Mouse (Mus musculus): Measurements from ENCODE around the gene Ndrg4. TPM values are rescaled to one million over a fixed set of nuclear protein-coding genes. Genes with fewer than 3 reads are reported as not detected.

Ndrg4 gene
- polyA plus RNA-seq, 1 experiment from 2014 or later: 0.48 TPM

- H3K4me1 ChIP-seq (ENCODE audit: insufficient read depth): no peaks in the 10 kb centered on the region
- H3K4me2 ChIP-seq (ENCODE audit: low read depth, low read length): no peak overlapping the region
- no peaks in the 10 kb centered on the region for H3K27me3 ChIP-seq (ENCODE audit: insufficient read depth, low read length)
- ATAC-seq (no peak), DNase-seq (no peak)
- WGBS (ENCODE audit: insufficient replicate concordance): 63% methylated on average over 4 of the region's 4 CpGs
- peaks cover 91% of the 10 kb centered on the region for H3K36me3 ChIP-seq (replicated peaks; ENCODE audit: insufficient read depth, low read length)
- TF ChIP-seq CTCF (IDR thresholded peaks at IDR 0.05; ENCODE audit: low read depth) (no peak), EP300 (IDR thresholded peaks at IDR 0.05; ENCODE audit: low read depth) (no peak)
- no peaks in the 10 kb centered on the region for H3K9me3 ChIP-seq (ENCODE audit: low read length)
- no peak overlapping the region for H3K4me3 ChIP-seq (ENCODE audit: low read depth, low read length)
- no peak overlapping the region for H3K27ac ChIP-seq (ENCODE audit: low read depth)
- H3K9ac ChIP-seq (replicated peaks): no peak overlapping the region
Observed at GRCm38 (mm10) chr8:95727625-95728024, 50.8 kb downstream of the Ndrg4 start.

- no peak overlapping the region for H3K4me2 ChIP-seq (ENCODE audit: low read depth, low read length)
- peaks cover 90% of the 10 kb centered on the region for H3K36me3 ChIP-seq (replicated peaks; ENCODE audit: insufficient read depth, low read length)
- H3K4me3 ChIP-seq (ENCODE audit: low read depth, low read length): no peak overlapping the region
- no peak for DNase-seq
- 78% methylated on average over 7 of the region's 7 CpGs for WGBS (ENCODE audit: insufficient replicate concordance)
- H3K9ac ChIP-seq (replicated peaks): no peak overlapping the region
- no peak for ATAC-seq
- H3K9me3 ChIP-seq (ENCODE audit: low read length): no peaks in the 10 kb centered on the region
- no peaks in the 10 kb centered on the region for H3K4me1 ChIP-seq (ENCODE audit: insufficient read depth)
- no peaks in the 10 kb centered on the region for H3K27me3 ChIP-seq (ENCODE audit: insufficient read depth, low read length)
- no peak overlapping the region for H3K27ac ChIP-seq (ENCODE audit: low read depth)
- TF ChIP-seq CTCF (IDR thresholded peaks at IDR 0.05; ENCODE audit: low read depth): peak; percentile 34
- no peak for TF ChIP-seq EP300 (IDR thresholded peaks at IDR 0.05; ENCODE audit: low read depth)
Observed at GRCm38 (mm10) chr8:95738596-95738995, 61.8 kb downstream of the Ndrg4 start.

GRCm38 (mm10) chr8:95741732-95742131, 65.0 kb downstream of the Ndrg4 start:
- no peaks in the 10 kb centered on the region for H3K27me3 ChIP-seq (ENCODE audit: insufficient read depth, low read length)
- WGBS (ENCODE audit: insufficient replicate concordance): 88% methylated on average over 7 of the region's 7 CpGs
- DNase-seq (no peak), ATAC-seq (no peak)
- H3K36me3 ChIP-seq (replicated peaks; ENCODE audit: insufficient read depth, low read length): peaks cover 96% of the 10 kb centered on the region
- H3K4me2 ChIP-seq (ENCODE audit: low read depth, low read length): no peak overlapping the region
- H3K9me3 ChIP-seq (ENCODE audit: low read length): no peaks in the 10 kb centered on the region
- H3K9ac ChIP-seq (replicated peaks): no peak overlapping the region
- H3K4me1 ChIP-seq (ENCODE audit: insufficient read depth): no peaks in the 10 kb centered on the region
- no peak overlapping the region for H3K27ac ChIP-seq (ENCODE audit: low read depth)
- TF ChIP-seq CTCF (IDR thresholded peaks at IDR 0.05; ENCODE audit: low read depth) (no peak), EP300 (IDR thresholded peaks at IDR 0.05; ENCODE audit: low read depth) (no peak)
- H3K4me3 ChIP-seq (ENCODE audit: low read depth, low read length): no peak overlapping the region

GRCm38 (mm10) chr8:95748028-95748427, 71.2 kb downstream of the Ndrg4 start:
- H3K9me3 ChIP-seq (ENCODE audit: low read length): no peaks in the 10 kb centered on the region
- H3K4me2 ChIP-seq (ENCODE audit: low read depth, low read length): no peak overlapping the region
- no peak overlapping the region for H3K4me3 ChIP-seq (ENCODE audit: low read depth, low read length)
- ATAC-seq (no peak), DNase-seq (no peak)
- no peak overlapping the region for H3K27ac ChIP-seq (ENCODE audit: low read depth)
- H3K9ac ChIP-seq (replicated peaks): no peak overlapping the region
- no peaks in the 10 kb centered on the region for H3K4me1 ChIP-seq (ENCODE audit: insufficient read depth)
- 86% methylated on average over 4 of the region's 4 CpGs for WGBS (ENCODE audit: insufficient replicate concordance)
- no peaks in the 10 kb centered on the region for H3K27me3 ChIP-seq (ENCODE audit: insufficient read depth, low read length)
- peaks cover 87% of the 10 kb centered on the region for H3K36me3 ChIP-seq (replicated peaks; ENCODE audit: insufficient read depth, low read length)
- no peak for TF ChIP-seq CTCF (IDR thresholded peaks at IDR 0.05; ENCODE audit: low read depth)
- TF ChIP-seq EP300 (IDR thresholded peaks at IDR 0.05; ENCODE audit: low read depth): no peak

DNA sequence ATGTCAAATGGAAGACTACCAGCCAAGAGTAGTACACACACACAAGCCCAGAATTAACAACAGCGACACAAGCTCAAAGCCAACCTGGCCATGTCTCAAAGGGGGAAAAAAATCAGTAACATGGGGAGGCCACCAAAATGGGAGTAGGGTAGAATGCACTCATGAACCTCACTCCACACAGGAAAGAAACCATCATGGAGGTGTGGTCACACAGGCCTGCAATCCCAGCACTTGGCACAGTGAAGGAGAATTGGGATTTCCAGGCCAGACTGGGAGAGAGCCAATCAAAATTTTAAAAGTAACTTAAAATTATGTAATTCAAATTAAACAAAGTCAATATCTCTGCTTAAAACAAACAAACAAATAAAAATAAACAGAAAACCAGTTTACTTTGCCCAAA, 75.1 kb downstream of the Ndrg4 start:
- DNase-seq: no peak
- H3K4me2 ChIP-seq (ENCODE audit: low read depth, low read length): no peak overlapping the region
- no peak for TF ChIP-seq CTCF (IDR thresholded peaks at IDR 0.05; ENCODE audit: low read depth)
- TF ChIP-seq EP300 (IDR thresholded peaks at IDR 0.05; ENCODE audit: low read depth): no peak
- ATAC-seq: no peak
- H3K36me3 ChIP-seq (replicated peaks; ENCODE audit: insufficient read depth, low read length): peaks cover 85% of the 10 kb centered on the region
- H3K9ac ChIP-seq (replicated peaks): no peak overlapping the region
- no peak overlapping the region for H3K27ac ChIP-seq (ENCODE audit: low read depth)
- H3K27me3 ChIP-seq (ENCODE audit: insufficient read depth, low read length): no peaks in the 10 kb centered on the region
- no peaks in the 10 kb centered on the region for H3K4me1 ChIP-seq (ENCODE audit: insufficient read depth)
- 100% methylated on average over 1 of the region's 1 CpGs for WGBS (ENCODE audit: insufficient replicate concordance)
- no peaks in the 10 kb centered on the region for H3K9me3 ChIP-seq (ENCODE audit: low read length)
- no peak overlapping the region for H3K4me3 ChIP-seq (ENCODE audit: low read depth, low read length)

DNA sequence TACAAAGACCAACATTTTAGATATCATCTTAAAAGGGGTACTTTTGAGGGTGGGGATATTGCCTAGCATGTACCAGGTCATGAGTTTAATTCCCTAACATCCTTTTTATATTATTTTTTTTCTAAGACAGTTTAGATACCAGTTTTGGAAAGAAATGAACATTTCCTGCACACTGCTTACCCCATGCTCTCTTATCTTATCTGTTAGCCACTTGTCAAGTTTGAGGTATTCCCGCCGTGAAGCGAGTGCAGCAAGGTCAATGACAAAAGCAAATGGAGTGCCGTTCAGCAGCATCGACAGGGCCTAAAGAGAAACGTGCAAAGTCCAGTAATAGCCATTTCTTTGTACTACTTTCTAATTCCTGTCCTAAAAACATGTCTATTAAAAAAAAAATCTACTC, 83.5 kb downstream of the Ndrg4 start:
- H3K9ac ChIP-seq (replicated peaks): no peak overlapping the region
- no peak overlapping the region for H3K4me2 ChIP-seq (ENCODE audit: low read depth, low read length)
- no peak overlapping the region for H3K4me3 ChIP-seq (ENCODE audit: low read depth, low read length)
- DNase-seq (no peak), ATAC-seq (no peak)
- H3K27ac ChIP-seq (ENCODE audit: low read depth): no peak overlapping the region
- no peaks in the 10 kb centered on the region for H3K27me3 ChIP-seq (ENCODE audit: insufficient read depth, low read length)
- peaks cover 87% of the 10 kb centered on the region for H3K36me3 ChIP-seq (replicated peaks; ENCODE audit: insufficient read depth, low read length)
- 14% methylated on average over 6 of the region's 6 CpGs for WGBS (ENCODE audit: insufficient replicate concordance)
- H3K9me3 ChIP-seq (ENCODE audit: low read length): no peaks in the 10 kb centered on the region
- TF ChIP-seq CTCF (IDR thresholded peaks at IDR 0.05; ENCODE audit: low read depth) (no peak), EP300 (IDR thresholded peaks at IDR 0.05; ENCODE audit: low read depth) (no peak)
- no peaks in the 10 kb centered on the region for H3K4me1 ChIP-seq (ENCODE audit: insufficient read depth)

DNA sequence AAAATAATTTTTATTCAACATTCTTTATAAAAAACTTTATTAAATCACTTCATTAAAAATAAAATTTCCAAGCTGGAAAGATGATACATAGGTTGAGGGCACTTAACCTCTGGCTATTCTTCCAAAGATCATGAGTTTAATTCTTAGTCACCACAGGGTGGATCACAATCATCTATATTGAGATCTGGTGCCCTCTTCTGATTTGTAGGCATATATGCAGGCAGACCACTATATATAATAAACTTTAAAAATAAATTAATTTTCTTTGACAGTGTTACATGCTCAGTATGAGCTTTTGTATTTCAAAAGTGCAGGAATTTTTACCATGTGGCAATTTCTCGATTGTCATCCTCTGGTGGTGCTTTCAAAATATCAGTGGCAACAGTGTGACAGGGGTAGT, 87.4 kb downstream of the Ndrg4 start:
- Histone ChIP-seq H3K4me1 (ENCODE audit: insufficient read depth) (no peaks in the 10 kb centered on the region), H3K27me3 (ENCODE audit: insufficient read depth, low read length) (no peaks in the 10 kb centered on the region), H3K27ac (ENCODE audit: low read depth) (no peak overlapping the region), H3K9me3 (ENCODE audit: low read length) (no peaks in the 10 kb centered on the region), H3K9ac (replicated peaks) (no peak overlapping the region), H3K4me2 (ENCODE audit: low read depth, low read length) (no peak overlapping the region), H3K36me3 (replicated peaks; ENCODE audit: insufficient read depth, low read length) (peaks cover 89% of the 10 kb centered on the region), H3K4me3 (ENCODE audit: low read depth, low read length) (no peak overlapping the region)
- ATAC-seq (no peak), DNase-seq (no peak)
- TF ChIP-seq CTCF (IDR thresholded peaks at IDR 0.05; ENCODE audit: low read depth) (no peak), EP300 (IDR thresholded peaks at IDR 0.05; ENCODE audit: low read depth) (no peak)
- WGBS (ENCODE audit: insufficient replicate concordance): 80% methylated on average over 1 of the region's 1 CpGs

Small RNAs within 50 kb of the gene (microRNA-seq; reads per million reads assigned to microRNA genes)
- gene Mir7073: 2.0 reads per million

Other genes with a start within 250 kb of the Ndrg4 start
- gene Cfap20, start 242.1 kb upstream of the Ndrg4 start, polyA plus RNA-seq (2015; fragmentation: Nextera tagmentation; extraction: Ambion mirVana): 30.4 and 33.1 TPM in 2 replicates
- gene Csnk2a2, start 186.9 kb upstream of the Ndrg4 start, polyA plus RNA-seq (2015; fragmentation: Nextera tagmentation; extraction: Ambion mirVana): 3.8 and 4.7 TPM in 2 replicates
- gene Ccdc113, start 142.9 kb upstream of the Ndrg4 start, polyA plus RNA-seq (2015; fragmentation: Nextera tagmentation; extraction: Ambion mirVana): not detected in 2 replicates
- not detected in 2 replicates for gene Prss54, start 100.6 kb upstream of the Ndrg4 start, polyA plus RNA-seq (2015; fragmentation: Nextera tagmentation; extraction: Ambion mirVana)
- gene Gins3, start 43.5 kb upstream of the Ndrg4 start, polyA plus RNA-seq (2015; fragmentation: Nextera tagmentation; extraction: Ambion mirVana): 3.9 and 5.1 TPM in 2 replicates
- 14.0 and 18.4 TPM in 2 replicates for gene Setd6, start 38.9 kb downstream of the Ndrg4 start, polyA plus RNA-seq (2015; fragmentation: Nextera tagmentation; extraction: Ambion mirVana)
- 11.6 and 16.0 TPM in 2 replicates for gene Cnot1, start 130.5 kb downstream of the Ndrg4 start, polyA plus RNA-seq (2015; fragmentation: Nextera tagmentation; extraction: Ambion mirVana)
- gene Sap18b, start 148.4 kb downstream of the Ndrg4 start, polyA plus RNA-seq (2015; fragmentation: Nextera tagmentation; extraction: Ambion mirVana): 281 and 290 TPM in 2 replicates
- gene Slc38a7, start 176.6 kb downstream of the Ndrg4 start, polyA plus RNA-seq (2015; fragmentation: Nextera tagmentation; extraction: Ambion mirVana): 7.0 and 9.4 TPM in 2 replicates
- gene Got2, start 211.6 kb downstream of the Ndrg4 start, polyA plus RNA-seq (2015; fragmentation: Nextera tagmentation; extraction: Ambion mirVana): 299 and 308 TPM in 2 replicates

Measured in liver, postnatal 0 days (tissue).